Mouse (Mus musculus) brain, embryonic 14.5 days (tissue): ENCODE data around the gene Olfr1317.

Experiments used
- CTCF ChIP-seq: fragments of 200-500 bp; IDR thresholded peaks from 2 replicates; pipeline ENCODE4 v1.5.1; 2012; ENCODE audit warnings: inconsistent platforms, mild to moderate bottlenecking, moderate library complexity, borderline replicate concordance; ENCODE audit not compliant: insufficient read depth, insufficient read length; ENCODE audit errors: extremely low read depth
- POLR2A ChIP-seq: fragments of 200-500 bp; IDR thresholded peaks from 2 replicates; pipeline ENCODE4 v1.6.1; 2012; ENCODE audit warnings: mild to moderate bottlenecking, inconsistent platforms, borderline replicate concordance; ENCODE audit not compliant: poor library complexity, insufficient read depth, insufficient read length, severe bottlenecking; ENCODE audit errors: extremely low read depth

DNA sequence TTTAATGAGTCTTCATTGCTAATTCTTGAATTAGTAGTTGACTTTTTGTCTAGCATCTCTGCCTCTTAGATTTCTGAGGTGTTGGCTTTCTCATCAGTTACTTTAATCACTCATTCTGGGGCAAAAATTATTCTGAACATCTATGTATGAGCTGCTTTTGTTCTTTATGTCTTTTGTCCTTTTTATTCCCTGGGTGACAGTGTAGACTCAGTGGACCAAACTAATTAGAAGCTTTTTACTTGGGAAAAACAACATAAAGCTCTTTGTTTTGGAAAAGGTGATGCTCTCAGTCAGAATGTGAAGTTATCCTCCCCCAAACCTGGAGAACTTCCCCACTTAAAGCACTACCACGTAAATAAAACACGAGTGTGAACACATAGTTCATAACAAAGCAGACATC, at the start of gene Olfr1317:
- TF ChIP-seq POLR2A (no peak), CTCF (no peak)
